Mouse (Mus musculus) mouse trophoblast stem cell (cell line): ENCODE results near the gene Dph2.

Experiments
- in situ Hi-C, 2 experiments: fragments of 300-500 bp; cut with MseI, MboI; formaldehyde crosslinking; loops; 2 replicates in 1 of 2; 3 replicates in 1 of 2; pipeline ENCODE4 v1.15.1; 2025

The Dph2 gene

DNA sequence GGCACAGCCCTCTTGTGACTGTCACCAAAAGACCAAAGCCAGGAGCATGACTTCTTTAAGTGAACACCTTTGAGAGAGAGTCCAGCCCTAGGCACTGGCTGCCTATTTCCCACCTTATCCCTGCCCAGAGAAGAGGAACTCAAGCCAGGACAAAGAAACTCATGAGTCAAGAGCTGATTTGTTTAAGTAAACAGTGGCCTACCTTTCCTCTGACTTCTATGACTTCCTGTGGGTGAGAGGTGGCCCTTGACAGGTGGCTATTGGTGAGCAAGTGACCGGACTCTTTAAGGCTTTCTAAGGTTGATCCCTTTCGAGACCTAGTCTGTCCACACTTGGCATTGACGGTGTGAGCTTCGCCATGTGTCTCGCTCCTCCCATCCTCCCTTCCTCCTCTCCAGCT is 51.0 kb downstream of the Dph2 start:
- in situ Hi-C loops, result no loop called here

DNA sequence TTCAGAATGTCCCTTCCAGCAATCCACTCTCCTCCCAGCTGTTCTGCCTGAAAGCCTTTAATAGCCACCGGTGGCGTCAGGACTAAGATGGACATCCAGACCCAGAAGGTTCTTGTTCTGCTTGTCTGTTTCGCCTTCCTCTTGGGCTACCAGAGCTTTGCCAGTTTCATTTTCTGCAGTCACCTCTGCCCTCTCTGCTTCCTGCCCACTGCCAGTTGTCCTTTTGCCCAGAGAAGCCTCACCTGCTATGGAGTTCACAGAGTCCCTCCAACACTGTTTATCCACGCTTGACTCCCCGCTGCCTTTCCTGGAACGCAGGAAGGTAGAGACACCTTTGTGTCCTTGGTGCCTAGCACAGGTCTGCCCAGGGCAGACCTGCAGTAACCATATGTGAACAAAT is 52.5 kb downstream of the Dph2 start:
- in situ Hi-C loops, result loop anchor here in 1 of 2 experiments (10.0 kb wide), 1 partner anchor 245 kb away; no protein-coding TSS in a partner anchor
